Mouse (Mus musculus): ENCODE measurements around the gene Gm17660.

GRCm38 (mm10) chr5:104032434-104033097 is 44.8 kb downstream of the Gm17660 start:
- TF ChIP-seq EP300 (IDR thresholded peaks at IDR 0.05; ENCODE audit: low read depth): no peak
- no peak for TF ChIP-seq CTCF (IDR thresholded peaks at IDR 0.05; ENCODE audit: low read depth)

All from heart, postnatal 0 days (tissue).